Mouse (Mus musculus): ENCODE data around the gene Dph1. TPM values are rescaled to one million over a fixed set of nuclear protein-coding genes. Genes with fewer than 3 reads are reported as not detected.
A peak's percentile ranks its signal among the peaks of the same experiment; 100 is the strongest.

The Dph1 gene
- total RNA-seq, 2 experiments from 2014 or later, result 10.0 to 11.4 TPM

- peak in 1 of 2 experiments; percentile 30 for DNase-seq (ENCODE audit: low spot score in 2 of 2)
Measured at GRCm38 (mm10) chr11:75161417-75162008, 29.5 kb downstream of the Dph1 start.

- peak in 1 of 2 experiments; percentile 6 for DNase-seq (ENCODE audit: low spot score in 2 of 2)
Measured at GRCm38 (mm10) chr11:75160954-75161353, 30.1 kb downstream of the Dph1 start.

GRCm38 (mm10) chr11:75159564-75159963, 31.5 kb downstream of the Dph1 start:
- DNase-seq (ENCODE audit: low spot score in 2 of 2), result peak in 1 of 2 experiments; percentile 67

- DNase-seq (ENCODE audit: low spot score in 2 of 2), result no peak
Measured at GRCm38 (mm10) chr11:75158432-75158831, 32.6 kb downstream of the Dph1 start.

GRCm38 (mm10) chr11:75157901-75158300, 33.1 kb downstream of the Dph1 start:
- no peak for DNase-seq (ENCODE audit: low spot score in 2 of 2)

GRCm38 (mm10) chr11:75157037-75157436, 34.0 kb downstream of the Dph1 start:
- DNase-seq (ENCODE audit: low spot score in 2 of 2), result no peak

GRCm38 (mm10) chr11:75156416-75156815, 34.6 kb downstream of the Dph1 start:
- no peak for DNase-seq (ENCODE audit: low spot score in 2 of 2)

- DNase-seq (ENCODE audit: low spot score in 2 of 2), result no peak
Measured at GRCm38 (mm10) chr11:75155985-75156384, 35.1 kb downstream of the Dph1 start.

- no peak for DNase-seq (ENCODE audit: low spot score in 2 of 2)
Measured at GRCm38 (mm10) chr11:75154053-75154585, 36.9 kb downstream of the Dph1 start.

GRCm38 (mm10) chr11:75152603-75153557, 38.2 kb downstream of the Dph1 start:
- DNase-seq (ENCODE audit: low spot score in 2 of 2), result no peak

- no peak for DNase-seq (ENCODE audit: low spot score in 2 of 2)
Measured at GRCm38 (mm10) chr11:75150346-75150745, 40.7 kb downstream of the Dph1 start.

GRCm38 (mm10) chr11:75148332-75149035, 42.6 kb downstream of the Dph1 start:
- DNase-seq (ENCODE audit: low spot score in 2 of 2), result no peak

- DNase-seq (ENCODE audit: low spot score in 2 of 2), result no peak
Measured at GRCm38 (mm10) chr11:75147846-75148168, 43.2 kb downstream of the Dph1 start.

- no peak for DNase-seq (ENCODE audit: low spot score in 2 of 2)
Measured at GRCm38 (mm10) chr11:75147106-75147845, 43.8 kb downstream of the Dph1 start.

GRCm38 (mm10) chr11:75145841-75146240, 45.2 kb downstream of the Dph1 start:
- DNase-seq (ENCODE audit: low spot score in 2 of 2), result no peak

- no peak for DNase-seq (ENCODE audit: low spot score in 2 of 2)
Measured at GRCm38 (mm10) chr11:75142749-75143148, 48.3 kb downstream of the Dph1 start.

GRCm38 (mm10) chr11:75141913-75142312, 49.1 kb downstream of the Dph1 start:
- DNase-seq (ENCODE audit: low spot score in 2 of 2), result no peak

GRCm38 (mm10) chr11:75141038-75141437, 50.0 kb downstream of the Dph1 start:
- no peak for DNase-seq (ENCODE audit: low spot score in 2 of 2)

GRCm38 (mm10) chr11:75140431-75140830, 50.6 kb downstream of the Dph1 start:
- DNase-seq (ENCODE audit: low spot score in 2 of 2), result peak in 1 of 2 experiments; percentile 60

- DNase-seq (ENCODE audit: low spot score in 2 of 2), result peak; percentile 72 to 83
Measured at GRCm38 (mm10) chr11:75139122-75139963, 51.7 kb downstream of the Dph1 start.

Measured in gastrocnemius, postnatal 4 days (tissue).